Mouse (Mus musculus): ENCODE measurements around the gene Znhit2.
A peak's percentile ranks its signal among the peaks of the same experiment; 100 is the strongest.

DNA sequence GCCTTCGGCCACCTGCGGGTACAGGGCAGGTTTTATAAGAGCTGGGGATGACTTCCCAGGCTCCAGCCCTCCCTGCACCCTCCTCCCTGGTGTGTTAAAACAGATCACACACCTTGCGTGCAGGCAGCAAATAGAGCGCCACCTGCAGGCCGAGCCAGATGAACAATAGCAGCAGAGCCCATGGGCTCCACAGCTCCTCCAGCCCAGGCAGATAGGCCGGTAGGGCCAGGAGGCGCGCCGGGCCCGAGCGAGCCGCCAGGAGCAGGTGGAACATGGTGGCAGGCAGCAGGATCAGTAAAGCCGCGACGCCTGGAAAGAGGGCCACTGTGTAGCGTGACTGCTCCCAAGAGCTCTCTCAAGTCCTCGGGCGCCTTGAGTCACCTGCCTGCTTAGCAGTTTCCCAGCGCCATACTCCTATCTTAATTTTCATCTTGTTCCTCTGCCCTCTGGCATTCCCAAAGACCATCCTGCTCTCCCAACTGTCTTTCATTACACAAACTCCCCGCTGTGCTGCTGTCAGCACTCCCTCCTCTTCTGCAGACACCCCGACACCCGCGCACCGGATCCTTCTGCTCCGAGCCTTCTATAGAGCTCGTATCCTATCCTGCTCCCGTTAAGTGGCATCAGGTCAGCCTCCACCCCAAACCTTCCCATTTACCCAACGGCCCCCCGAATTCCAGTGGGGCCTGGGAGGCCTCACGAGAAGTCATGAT is 6.2 kb downstream of the Znhit2 start:
- TF ChIP-seq GATA1 (IDR thresholded peaks at IDR 0.05; ENCODE audit: borderline replicate concordance, low read length) (no peak), CTCF (IDR thresholded peaks at IDR 0.05; ENCODE audit: low read depth, low read length) (peak; percentile 56), POLR2AphosphoS5 (IDR thresholded peaks at IDR 0.05; ENCODE audit: insufficient replicate concordance, low read depth, low read length) (peak; percentile 6; the same call in 1 of the 2 replicates)

Data from G1E (cell line).